Mouse (Mus musculus): Measurements from ENCODE around the gene Ralgps1. TPM values are rescaled to one million over a fixed set of nuclear protein-coding genes. Genes with fewer than 3 reads are reported as not detected.

Gene Ralgps1
- total and polyA plus RNA-seq, 3 experiments, result 0.89 to 2.6 TPM; not detected in 1

DNA sequence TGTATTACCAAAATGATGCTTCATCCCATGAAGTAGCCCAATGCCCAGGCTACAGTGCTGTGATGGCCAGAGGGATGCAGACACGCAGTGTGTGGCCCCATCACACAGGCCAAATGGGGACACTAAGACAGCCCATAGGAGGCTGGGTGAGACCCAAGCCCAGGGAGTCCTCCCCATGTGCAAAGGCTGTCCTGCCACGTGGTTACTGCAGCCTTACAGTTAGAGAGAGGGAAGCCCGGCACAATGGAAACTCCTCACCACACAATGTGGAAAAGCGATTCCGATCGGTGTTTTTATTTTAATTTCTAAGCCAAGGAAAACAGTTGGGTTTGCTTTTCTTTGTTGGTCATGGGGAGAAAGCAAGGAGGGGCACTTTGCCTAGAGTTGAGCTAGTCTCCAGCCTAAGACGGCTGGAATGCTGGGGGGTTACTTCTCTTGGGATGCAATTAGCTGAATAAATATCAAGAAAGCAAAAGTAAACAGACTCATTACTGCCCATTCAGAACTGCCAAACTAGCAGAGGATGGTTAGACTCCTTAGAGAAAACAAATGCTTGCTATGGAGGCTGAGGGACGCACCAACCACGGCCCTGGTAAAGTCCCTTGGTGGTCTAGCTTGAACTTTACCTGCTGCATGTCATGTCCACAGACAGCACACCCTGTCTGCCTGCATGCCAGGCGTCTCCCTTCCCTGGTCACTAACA, 147.5 kb downstream of the Ralgps1 start:
- DNase-seq (ENCODE audit: low read depth, low spot score), result no peak
- H3K4me3 ChIP-seq (ENCODE audit: control insufficient read depth in 1 of 2, insufficient read depth in 1 of 2, low read depth in 2 of 2, low read length in 2 of 2), result no peak overlapping the region
- no peak for TF ChIP-seq ETS1 (IDR thresholded peaks at IDR 0.05; ENCODE audit: low read depth, low read length)
- TF ChIP-seq E2F4 (IDR thresholded peaks at IDR 0.05; ENCODE audit: borderline replicate concordance, low read depth, low read length), result no peak
- TF ChIP-seq RCOR1 (IDR thresholded peaks at IDR 0.05; ENCODE audit: low read depth, low read length), result no peak
- no peak for TF ChIP-seq CHD2 (IDR thresholded peaks at IDR 0.05; ENCODE audit: low read length)
- no peak for TF ChIP-seq USF2 (IDR thresholded peaks at IDR 0.05; ENCODE audit: borderline replicate concordance in 1 of 2, insufficient read depth in 1 of 2, low read depth in 1 of 2, low read length in 2 of 2)
- no peak for TF ChIP-seq BHLHE40 (IDR thresholded peaks at IDR 0.05; ENCODE audit: borderline replicate concordance, low read depth, low read length)
- TF ChIP-seq MAZ (IDR thresholded peaks at IDR 0.05; ENCODE audit: low read depth, low read length), result no peak
- no peak for TF ChIP-seq USF1 (IDR thresholded peaks at IDR 0.05; ENCODE audit: low read depth, low read length)
- no peak for TF ChIP-seq SMC3 (IDR thresholded peaks at IDR 0.05; ENCODE audit: low read depth, low read length)
- H3K9me3 ChIP-seq (replicated peaks; ENCODE audit: insufficient read depth, low read length), result no peaks in the 10 kb centered on the region
- no peaks in the 10 kb centered on the region for H3K4me1 ChIP-seq (ENCODE audit: control insufficient read depth in 1 of 2, insufficient read depth in 2 of 2, low read length in 2 of 2)
- H3K79me2 ChIP-seq (ENCODE audit: control insufficient read depth, insufficient read depth, low read length, poor library complexity), result no peaks in the 10 kb centered on the region
- no peaks in the 10 kb centered on the region for H3K36me3 ChIP-seq (ENCODE audit: control insufficient read depth in 1 of 2, insufficient read depth in 2 of 2, low read length in 2 of 2)
- no peak overlapping the region for H3K9ac ChIP-seq (ENCODE audit: control insufficient read depth, low read depth, low read length, poor library complexity, severe bottlenecking)
- no peak overlapping the region for H3K27ac ChIP-seq (ENCODE audit: control insufficient read depth, low read depth, low read length)
- H3K27me3 ChIP-seq (ENCODE audit: control insufficient read depth in 1 of 2, insufficient read depth in 2 of 2, low read length in 2 of 2), result no peaks in the 10 kb centered on the region

DNA sequence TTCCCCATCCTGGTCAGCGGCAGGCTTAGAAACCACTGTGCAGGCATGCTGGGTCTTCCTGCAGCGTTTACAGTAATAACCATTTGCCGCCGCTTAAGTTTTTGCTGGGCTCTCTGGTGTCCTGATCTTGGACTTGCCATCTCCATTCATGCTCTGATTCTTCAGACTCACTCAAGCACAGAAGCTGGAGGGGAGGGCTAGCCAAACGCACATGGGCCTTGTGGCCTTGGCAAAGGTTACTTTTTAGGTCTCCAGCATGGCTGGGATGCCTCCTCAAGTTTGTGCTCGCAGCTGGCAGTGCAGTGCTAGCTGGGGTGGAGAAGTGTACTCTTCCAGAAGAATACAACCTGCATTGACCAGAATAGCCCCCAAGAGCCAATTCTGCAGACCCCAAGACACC, 148.8 kb downstream of the Ralgps1 start:
- Histone ChIP-seq H3K36me3 (ENCODE audit: control insufficient read depth in 1 of 2, insufficient read depth in 2 of 2, low read length in 2 of 2) (no peaks in the 10 kb centered on the region), H3K27me3 (ENCODE audit: control insufficient read depth in 1 of 2, insufficient read depth in 2 of 2, low read length in 2 of 2) (no peaks in the 10 kb centered on the region), H3K4me1 (ENCODE audit: control insufficient read depth in 1 of 2, insufficient read depth in 2 of 2, low read length in 2 of 2) (no peaks in the 10 kb centered on the region), H3K4me3 (ENCODE audit: control insufficient read depth in 1 of 2, insufficient read depth in 1 of 2, low read depth in 2 of 2, low read length in 2 of 2) (no peak overlapping the region), H3K27ac (ENCODE audit: control insufficient read depth, low read depth, low read length) (no peak overlapping the region), H3K9ac (ENCODE audit: control insufficient read depth, low read depth, low read length, poor library complexity, severe bottlenecking) (no peak overlapping the region), H3K9me3 (replicated peaks; ENCODE audit: insufficient read depth, low read length) (no peaks in the 10 kb centered on the region), H3K79me2 (ENCODE audit: control insufficient read depth, insufficient read depth, low read length, poor library complexity) (no peaks in the 10 kb centered on the region)
- no peak for TF ChIP-seq TAL1 (IDR thresholded peaks at IDR 0.05; ENCODE audit: low read length)
- no peak for TF ChIP-seq ZMIZ1 (IDR thresholded peaks at IDR 0.05; ENCODE audit: low read depth, low read length)
- TF ChIP-seq HCFC1 (IDR thresholded peaks at IDR 0.05; ENCODE audit: low read depth, low read length), result no peak
- no peak for TF ChIP-seq USF1 (IDR thresholded peaks at IDR 0.05; ENCODE audit: low read depth, low read length)
- no peak for TF ChIP-seq CHD2 (IDR thresholded peaks at IDR 0.05; ENCODE audit: low read length)
- no peak for TF ChIP-seq MXI1 (IDR thresholded peaks at IDR 0.05; ENCODE audit: low read depth, low read length)
- no peak for TF ChIP-seq TCF12 (IDR thresholded peaks at IDR 0.05; ENCODE audit: low read depth, low read length)
- TF ChIP-seq TBP (IDR thresholded peaks at IDR 0.05; ENCODE audit: low read depth, low read length), result no peak
- TF ChIP-seq BHLHE40 (IDR thresholded peaks at IDR 0.05; ENCODE audit: borderline replicate concordance, low read depth, low read length), result no peak
- no peak for TF ChIP-seq NRF1 (IDR thresholded peaks at IDR 0.05; ENCODE audit: insufficient read depth, low read depth, low read length, poor library complexity, severe bottlenecking)
- TF ChIP-seq UBTF (IDR thresholded peaks at IDR 0.05; ENCODE audit: borderline replicate concordance, insufficient read depth, low read depth, low read length), result no peak
- no peak for TF ChIP-seq SMC3 (IDR thresholded peaks at IDR 0.05; ENCODE audit: low read depth, low read length)
- TF ChIP-seq GABPA (IDR thresholded peaks at IDR 0.05; ENCODE audit: low read depth, low read length), result no peak
- no peak for TF ChIP-seq MAX (IDR thresholded peaks at IDR 0.05; ENCODE audit: low read length)
- no peak for TF ChIP-seq POLR2AphosphoS2 (IDR thresholded peaks at IDR 0.05; ENCODE audit: low read length)
- no peak for TF ChIP-seq EP300 (IDR thresholded peaks at IDR 0.05; ENCODE audit: low read depth in 1 of 2, low read length in 2 of 2)
- TF ChIP-seq CTCF (IDR thresholded peaks at IDR 0.05 in 2 of 3, conservative IDR thresholded peaks at IDR 0.05 in 1 of 3; ENCODE audit: control insufficient read depth in 1 of 3, insufficient read depth in 1 of 3, low read depth in 2 of 3, low read length in 3 of 3, poor library complexity in 1 of 3, severe bottlenecking in 1 of 3), result no peak
- no peak for TF ChIP-seq ELF1 (IDR thresholded peaks at IDR 0.05; ENCODE audit: low read depth, low read length)
- no peak for TF ChIP-seq RAD21 (IDR thresholded peaks at IDR 0.05; ENCODE audit: low read depth, low read length)
- DNase-seq (ENCODE audit: low read depth, low spot score), result no peak

Data from MEL (cell line).